Mouse (Mus musculus) layer of hippocampus, adult 8-10 months (tissue): Measurements from ENCODE around the gene Borcs6. TPM values are rescaled to one million over a fixed set of nuclear protein-coding genes. Genes with fewer than 3 reads are reported as not detected.
A peak's percentile ranks its signal among the peaks of the same experiment; 100 is the strongest.

Source experiments
- DNase-seq, 2 experiments: peaks; one replicate each; pipeline ENCODE4 v3.0.0; 2022; ENCODE audit warnings: low spot score in 2 of 2
- total RNA-seq, 4 experiments: library from RNA; stranded (reverse); gene quantifications; 2 replicates each; pipeline ENCODE4 v1.2.4; 2022

Gene Borcs6
- total RNA-seq, 4 experiments from 2014 or later = 30.8 to 33.3 (median 31.5) TPM

GRCm38 (mm10) chr11:69100639-69101360 is 41.3 kb downstream of the Borcs6 start:
- DNase-seq = peak; percentile 18 to 44

DNA sequence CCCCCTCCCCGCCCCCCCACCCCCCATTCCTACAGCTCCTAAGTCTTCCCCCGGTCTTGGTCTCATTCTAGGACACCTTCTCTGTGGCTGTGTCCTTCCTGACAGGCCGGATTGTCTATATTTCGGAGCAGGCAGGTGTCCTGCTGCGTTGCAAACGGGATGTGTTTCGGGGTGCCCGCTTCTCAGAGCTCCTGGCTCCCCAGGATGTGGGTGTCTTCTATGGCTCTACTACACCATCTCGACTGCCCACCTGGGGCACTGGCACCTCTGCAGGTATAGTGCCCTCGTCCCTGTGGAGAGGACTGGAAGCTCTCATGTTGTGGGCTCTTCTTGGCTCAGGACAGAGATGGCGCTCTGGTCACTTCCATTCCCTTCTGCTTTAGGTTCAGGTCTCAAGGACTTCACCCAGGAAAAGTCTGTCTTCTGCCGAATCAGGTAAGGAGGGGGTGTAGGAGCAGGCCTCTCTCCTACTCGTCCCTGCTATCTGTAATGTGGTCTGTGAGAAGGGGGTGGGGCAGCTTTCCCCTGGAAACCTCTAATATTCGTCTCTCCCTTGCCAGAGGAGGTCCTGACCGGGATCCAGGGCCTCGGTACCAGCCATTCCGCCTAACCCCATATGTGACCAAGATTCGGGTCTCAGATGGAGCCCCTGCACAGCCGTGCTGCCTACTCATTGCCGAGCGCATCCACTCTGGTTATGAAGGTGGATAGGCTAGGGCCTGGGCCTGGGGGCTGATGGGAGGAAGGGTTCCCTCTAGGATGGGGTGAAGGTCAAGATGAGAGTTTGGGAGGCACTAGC is 42.3 kb downstream of the Borcs6 start:
- peak in 1 of 2 experiments; percentile 19 for DNase-seq

DNA sequence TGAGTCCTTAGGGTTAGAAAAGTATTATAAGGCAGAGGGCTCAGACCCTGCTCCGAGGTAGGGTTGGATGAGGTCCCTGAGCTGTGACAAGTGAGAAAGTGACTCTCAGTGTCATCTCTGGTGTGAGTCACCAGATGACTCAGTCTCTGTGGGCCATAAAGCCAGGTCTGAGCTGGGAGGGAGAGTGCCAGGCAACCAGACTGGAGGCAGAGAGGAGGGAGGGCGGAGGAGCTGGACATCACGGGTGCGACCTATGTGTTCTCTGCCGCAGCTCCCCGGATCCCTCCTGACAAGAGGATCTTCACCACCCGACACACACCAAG is 42.8 kb downstream of the Borcs6 start:
- peak in 1 of 2 experiments; percentile 33 for DNase-seq

- no peak for DNase-seq
These were observed 43.6 kb downstream of the Borcs6 start for GRCm38 (mm10) chr11:69103121-69103520.

GRCm38 (mm10) chr11:69103531-69104435 is 44.3 kb downstream of the Borcs6 start:
- DNase-seq = no peak

- DNase-seq = no peak
These were observed 45.0 kb downstream of the Borcs6 start for GRCm38 (mm10) chr11:69104487-69104886.

GRCm38 (mm10) chr11:69105227-69105626 is 45.7 kb downstream of the Borcs6 start:
- no peak for DNase-seq

DNA sequence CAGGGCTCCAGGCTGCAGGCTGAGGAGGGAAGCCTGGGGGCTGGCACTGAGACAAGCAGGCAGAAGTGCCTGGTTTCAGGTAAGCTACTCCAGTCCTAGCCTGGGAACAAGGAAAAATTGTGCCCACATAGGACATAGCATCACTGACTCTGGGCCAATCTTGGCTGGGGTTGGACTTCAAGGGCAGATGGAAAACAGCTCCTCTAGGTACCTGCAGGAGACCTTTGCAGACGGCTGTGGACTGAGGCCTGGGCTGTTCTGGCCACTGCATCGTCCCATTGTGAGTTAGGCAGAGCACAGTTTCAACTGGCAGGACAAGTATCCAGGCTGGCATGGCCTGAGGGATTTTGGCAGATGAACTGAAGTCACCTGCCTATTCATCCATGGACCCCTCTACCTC is 46.3 kb downstream of the Borcs6 start:
- no peak for DNase-seq

- DNase-seq = no peak
These were observed 46.8 kb downstream of the Borcs6 start for GRCm38 (mm10) chr11:69106299-69106698.

- DNase-seq = no peak
These were observed 47.3 kb downstream of the Borcs6 start for GRCm38 (mm10) chr11:69106842-69107241.

- DNase-seq = peak in 1 of 2 experiments; percentile 5
These were observed 48.2 kb downstream of the Borcs6 start for GRCm38 (mm10) chr11:69107676-69108075.

- DNase-seq = peak in 1 of 2 experiments; percentile 7
These were observed 48.7 kb downstream of the Borcs6 start for GRCm38 (mm10) chr11:69108223-69108622.

- no peak for DNase-seq
These were observed 49.7 kb downstream of the Borcs6 start for GRCm38 (mm10) chr11:69109032-69109900.

DNA sequence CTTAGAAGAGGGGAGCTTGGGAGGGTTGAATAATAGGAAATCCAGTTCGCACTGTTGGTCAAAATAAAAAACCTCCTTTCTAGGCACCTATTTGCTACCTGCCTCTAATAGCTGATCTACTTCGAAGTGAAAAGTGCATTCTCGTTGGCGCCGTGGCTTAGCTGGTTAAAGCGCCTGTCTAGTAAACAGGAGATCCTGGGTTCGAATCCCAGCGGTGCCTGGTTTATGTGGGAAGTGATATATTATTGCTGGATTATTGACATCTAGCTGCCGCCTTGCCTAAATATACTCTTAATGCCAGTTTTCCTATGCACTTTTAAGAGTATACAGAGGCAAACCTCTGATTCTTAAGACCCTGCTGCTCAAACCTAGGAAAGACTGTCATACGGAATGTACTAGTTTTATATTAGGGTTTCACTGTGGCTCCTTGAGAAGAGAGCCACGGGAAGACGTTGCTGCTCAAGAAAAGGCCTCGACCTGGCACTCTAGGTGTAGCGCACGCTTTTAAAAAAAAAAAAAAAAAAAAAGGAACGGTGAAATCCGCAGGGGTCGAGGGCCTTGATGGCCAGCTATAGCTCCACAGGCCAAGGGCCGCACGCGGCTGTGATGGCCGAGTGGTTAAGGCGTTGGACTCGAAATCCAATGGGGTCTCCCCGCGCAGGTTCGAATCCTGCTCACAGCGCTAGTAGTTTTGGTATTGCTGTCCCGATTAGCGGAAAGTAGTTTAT is 51.0 kb downstream of the Borcs6 start:
- DNase-seq = peak in 1 of 2 experiments; percentile 94

Other genes with a start within 250 kb of the Borcs6 start
- 100 to 1,000 TPM in 1 of 4 experiments, 10 to 100 TPM in 3; 78.3 to 104 (median 86.6) TPM for gene Ndel1, start 187.9 kb upstream of the Borcs6 start, total RNA-seq
- not detected for gene Rnf222, start 171.2 kb upstream of the Borcs6 start, total RNA-seq
- gene Rpl26, start 158.1 kb upstream of the Borcs6 start, total RNA-seq = 100 to 1,000 TPM; 779 to 924 (median 859) TPM
- gene Odf4, start 132.6 kb upstream of the Borcs6 start, total RNA-seq = under 1 TPM in 3 of 4 experiments, not detected in 1; 0.32 to 0.58 (median 0.45) TPM
- 10 to 100 TPM in 3 of 4 experiments, 1 to 10 TPM in 1; 9.1 to 16.5 (median 12.0) TPM for gene Arhgef15, start 102.2 kb upstream of the Borcs6 start, total RNA-seq
- gene Slc25a35, start 91.6 kb upstream of the Borcs6 start, total RNA-seq = 1 to 10 TPM; 4.9 to 7.4 (median 5.8) TPM
- 10 to 100 TPM; 14.1 to 24.1 (median 15.9) TPM for gene Rangrf, start 84.5 kb upstream of the Borcs6 start, total RNA-seq
- gene Pfas, start 51.3 kb upstream of the Borcs6 start, total RNA-seq = 10 to 100 TPM; 25.8 to 32.2 (median 26.8) TPM
- 10 to 100 TPM; 39.8 to 46.9 (median 41.8) TPM for gene Ctc1, start 43.8 kb upstream of the Borcs6 start, total RNA-seq
- 1 to 10 TPM in 2 of 4 experiments, under 1 TPM in 2; 0.52 to 1.6 (median 0.88) TPM for gene Aurkb, start 14.1 kb upstream of the Borcs6 start, total RNA-seq
- gene Tmem107, start 11.1 kb downstream of the Borcs6 start, total RNA-seq = 10 to 100 TPM; 14.8 to 21.0 (median 19.0) TPM
- 100 to 1,000 TPM; 926 to 962 (median 934) TPM for gene Vamp2, start 28.8 kb downstream of the Borcs6 start, total RNA-seq
- gene Per1, start 35.5 kb downstream of the Borcs6 start, total RNA-seq = 100 to 1,000 TPM in 2 of 4 experiments, 10 to 100 TPM in 2; 91.2 to 107 (median 97.7) TPM
- 1 to 10 TPM in 3 of 4 experiments, under 1 TPM in 1; 0.97 to 1.8 (median 1.2) TPM for gene Hes7, start 60.7 kb downstream of the Borcs6 start, total RNA-seq
- 1 to 10 TPM; 1.4 to 1.7 (median 1.5) TPM for gene 9130213A22Rik, start 62.9 kb downstream of the Borcs6 start, total RNA-seq
- gene Aloxe3, start 66.2 kb downstream of the Borcs6 start, total RNA-seq = 10 to 100 TPM in 2 of 4 experiments, 1 to 10 TPM in 2; 8.8 to 14.4 (median 10.1) TPM
- gene Alox12b, start 97.3 kb downstream of the Borcs6 start, total RNA-seq = 10 to 100 TPM in 2 of 4 experiments, 1 to 10 TPM in 2; 5.9 to 14.5 (median 10.5) TPM
- 10 to 100 TPM in 1 of 4 experiments, 1 to 10 TPM in 3; 8.4 to 10.1 (median 9.3) TPM for gene Alox8, start 138.1 kb downstream of the Borcs6 start, total RNA-seq
- gene Gucy2e, start 177.3 kb downstream of the Borcs6 start, total RNA-seq = 1 to 10 TPM; 1.6 to 2.0 (median 1.8) TPM